Mouse (Mus musculus): ENCODE measurements at regions not wholly inside any gene's neighbourhood (a gene's known extent, or its start where the extent isn't known, plus 50 kb on each side); places are given as distances from the start of the nearest gene placed in this dataset.
"Not testable (repeated sequence)": the region's sequence is repeated elsewhere in the genome, so short reads cannot be mapped to it uniquely, and the experiment has no call there.

- H3K27me3 ChIP-seq (replicated peaks; ENCODE audit: control insufficient read depth, insufficient read depth, low read length); H3K9me3 ChIP-seq (ENCODE audit: control insufficient read depth, low read length); ATAC-seq (ENCODE audit: low read depth); H3K36me3 ChIP-seq (ENCODE audit: control insufficient read depth, insufficient read depth, low read length); DNase-seq (ENCODE audit: low spot score); H3K9ac ChIP-seq (ENCODE audit: low read depth, low read length); H3K4me2 ChIP-seq (ENCODE audit: low read depth, low read length); H3K27ac ChIP-seq (replicated peaks; ENCODE audit: low read depth, low read length); H3K4me1 ChIP-seq (ENCODE audit: control insufficient read depth, insufficient read depth, low read length); H3K4me3 ChIP-seq (ENCODE audit: low read depth, low read length): not testable (repeated sequence)
- 95% methylated on average over 33 of the region's 37 CpGs for WGBS
These were observed 180.0 kb upstream of the 1700008P02Rik start for GRCm38 (mm10) chr3:6800092-6800716.

GRCm38 (mm10) chr3:6768506-6768905 lies 148.3 kb upstream of the 1700008P02Rik start:
- Histone ChIP-seq H3K9ac (ENCODE audit: low read depth, low read length) (no peak overlapping the region), H3K9me3 (ENCODE audit: control insufficient read depth, low read length) (no peaks in the 10 kb centered on the region), H3K4me3 (ENCODE audit: low read depth, low read length) (no peak overlapping the region), H3K4me2 (ENCODE audit: low read depth, low read length) (no peak overlapping the region), H3K27ac (replicated peaks; ENCODE audit: low read depth, low read length) (no peak overlapping the region), H3K36me3 (ENCODE audit: control insufficient read depth, insufficient read depth, low read length) (no peaks in the 10 kb centered on the region), H3K4me1 (ENCODE audit: control insufficient read depth, insufficient read depth, low read length) (no peaks in the 10 kb centered on the region), H3K27me3 (replicated peaks; ENCODE audit: control insufficient read depth, insufficient read depth, low read length) (no peaks in the 10 kb centered on the region)
- ATAC-seq (ENCODE audit: low read depth) (no peak), DNase-seq (ENCODE audit: low spot score) (no peak)
- WGBS, result 80% methylated on average over 2 of the region's 2 CpGs

GRCm38 (mm10) chr3:6768085-6768484 lies 147.8 kb upstream of the 1700008P02Rik start:
- H3K4me2 ChIP-seq (ENCODE audit: low read depth, low read length); H3K27ac ChIP-seq (replicated peaks; ENCODE audit: low read depth, low read length); H3K9me3 ChIP-seq (ENCODE audit: control insufficient read depth, low read length); H3K27me3 ChIP-seq (replicated peaks; ENCODE audit: control insufficient read depth, insufficient read depth, low read length); H3K4me1 ChIP-seq (ENCODE audit: control insufficient read depth, insufficient read depth, low read length); ATAC-seq (ENCODE audit: low read depth); H3K4me3 ChIP-seq (ENCODE audit: low read depth, low read length); H3K9ac ChIP-seq (ENCODE audit: low read depth, low read length); H3K36me3 ChIP-seq (ENCODE audit: control insufficient read depth, insufficient read depth, low read length); DNase-seq (ENCODE audit: low spot score): not testable (repeated sequence)

- Histone ChIP-seq H3K36me3 (ENCODE audit: control insufficient read depth, insufficient read depth, low read length) (no peaks in the 10 kb centered on the region), H3K9me3 (ENCODE audit: control insufficient read depth, low read length) (no peaks in the 10 kb centered on the region), H3K4me3 (ENCODE audit: low read depth, low read length) (no peak overlapping the region), H3K4me1 (ENCODE audit: control insufficient read depth, insufficient read depth, low read length) (no peaks in the 10 kb centered on the region), H3K27me3 (replicated peaks; ENCODE audit: control insufficient read depth, insufficient read depth, low read length) (no peaks in the 10 kb centered on the region), H3K4me2 (ENCODE audit: low read depth, low read length) (no peak overlapping the region), H3K9ac (ENCODE audit: low read depth, low read length) (no peak overlapping the region), H3K27ac (replicated peaks; ENCODE audit: low read depth, low read length) (no peak overlapping the region)
- DNase-seq (ENCODE audit: low spot score) (no peak), ATAC-seq (ENCODE audit: low read depth) (no peak)
- WGBS, result 61% methylated on average over 1 of the region's 1 CpGs
These were observed 138.9 kb upstream of the 1700008P02Rik start for GRCm38 (mm10) chr3:6759172-6759571.

GRCm38 (mm10) chr3:6757562-6757961 lies 137.3 kb upstream of the 1700008P02Rik start:
- DNase-seq (ENCODE audit: low spot score), result no peak
- H3K27me3 ChIP-seq (replicated peaks; ENCODE audit: control insufficient read depth, insufficient read depth, low read length), result no peaks in the 10 kb centered on the region
- no peaks in the 10 kb centered on the region for H3K4me1 ChIP-seq (ENCODE audit: control insufficient read depth, insufficient read depth, low read length)
- no peak overlapping the region for H3K27ac ChIP-seq (replicated peaks; ENCODE audit: low read depth, low read length)
- H3K9ac ChIP-seq (ENCODE audit: low read depth, low read length), result no peak overlapping the region
- H3K9me3 ChIP-seq (ENCODE audit: control insufficient read depth, low read length), result no peaks in the 10 kb centered on the region
- ATAC-seq (ENCODE audit: low read depth), result no peak
- no peaks in the 10 kb centered on the region for H3K36me3 ChIP-seq (ENCODE audit: control insufficient read depth, insufficient read depth, low read length)
- H3K4me2 ChIP-seq (ENCODE audit: low read depth, low read length), result no peak overlapping the region
- no peak overlapping the region for H3K4me3 ChIP-seq (ENCODE audit: low read depth, low read length)

- H3K36me3 ChIP-seq (ENCODE audit: control insufficient read depth, insufficient read depth, low read length); H3K4me2 ChIP-seq (ENCODE audit: low read depth, low read length); H3K27ac ChIP-seq (replicated peaks; ENCODE audit: low read depth, low read length); DNase-seq (ENCODE audit: low spot score); H3K9ac ChIP-seq (ENCODE audit: low read depth, low read length); H3K9me3 ChIP-seq (ENCODE audit: control insufficient read depth, low read length); H3K27me3 ChIP-seq (replicated peaks; ENCODE audit: control insufficient read depth, insufficient read depth, low read length); H3K4me3 ChIP-seq (ENCODE audit: low read depth, low read length); H3K4me1 ChIP-seq (ENCODE audit: control insufficient read depth, insufficient read depth, low read length); ATAC-seq (ENCODE audit: low read depth): not testable (repeated sequence)
- 81% methylated on average over 6 of the region's 6 CpGs for WGBS
These were observed 130.5 kb upstream of the 1700008P02Rik start for GRCm38 (mm10) chr3:6750746-6751145.

- ATAC-seq (ENCODE audit: low read depth) (no peak), DNase-seq (ENCODE audit: low spot score) (no peak)
- Histone ChIP-seq H3K27me3 (replicated peaks; ENCODE audit: control insufficient read depth, insufficient read depth, low read length) (no peaks in the 10 kb centered on the region), H3K9me3 (ENCODE audit: control insufficient read depth, low read length) (no peaks in the 10 kb centered on the region), H3K27ac (replicated peaks; ENCODE audit: low read depth, low read length) (no peak overlapping the region), H3K9ac (ENCODE audit: low read depth, low read length) (no peak overlapping the region), H3K4me2 (ENCODE audit: low read depth, low read length) (no peak overlapping the region), H3K4me3 (ENCODE audit: low read depth, low read length) (no peak overlapping the region), H3K4me1 (ENCODE audit: control insufficient read depth, insufficient read depth, low read length) (no peaks in the 10 kb centered on the region; the same call in 1 of the 2 replicates), H3K36me3 (ENCODE audit: control insufficient read depth, insufficient read depth, low read length) (no peaks in the 10 kb centered on the region)
- 55% methylated on average over 5 of the region's 5 CpGs for WGBS
These were observed 111.4 kb upstream of the 1700008P02Rik start for GRCm38 (mm10) chr3:6731372-6732297.

GRCm38 (mm10) chr3:6730066-6730465 lies 109.8 kb upstream of the 1700008P02Rik start:
- peak; percentile 71 for DNase-seq (ENCODE audit: low spot score)
- H3K27me3 ChIP-seq (replicated peaks; ENCODE audit: control insufficient read depth, insufficient read depth, low read length), result no peaks in the 10 kb centered on the region
- H3K9me3 ChIP-seq (ENCODE audit: control insufficient read depth, low read length), result no peaks in the 10 kb centered on the region
- H3K4me2 ChIP-seq (ENCODE audit: low read depth, low read length), result no peak overlapping the region
- no peak overlapping the region for H3K9ac ChIP-seq (ENCODE audit: low read depth, low read length)
- H3K36me3 ChIP-seq (ENCODE audit: control insufficient read depth, insufficient read depth, low read length), result no peaks in the 10 kb centered on the region
- no peaks in the 10 kb centered on the region; the same call in 1 of the 2 replicates for H3K4me1 ChIP-seq (ENCODE audit: control insufficient read depth, insufficient read depth, low read length)
- no peak overlapping the region for H3K27ac ChIP-seq (replicated peaks; ENCODE audit: low read depth, low read length)
- H3K4me3 ChIP-seq (ENCODE audit: low read depth, low read length), result no peak overlapping the region
- ATAC-seq (ENCODE audit: low read depth), result no peak

- H3K9me3 ChIP-seq (ENCODE audit: control insufficient read depth, low read length), result no peaks in the 10 kb centered on the region
- WGBS, result 54% methylated on average over 2 of the region's 2 CpGs
- no peaks in the 10 kb centered on the region for H3K4me1 ChIP-seq (ENCODE audit: control insufficient read depth, insufficient read depth, low read length)
- H3K27me3 ChIP-seq (replicated peaks; ENCODE audit: control insufficient read depth, insufficient read depth, low read length), result no peaks in the 10 kb centered on the region
- H3K36me3 ChIP-seq (ENCODE audit: control insufficient read depth, insufficient read depth, low read length), result no peaks in the 10 kb centered on the region
- no peak overlapping the region for H3K4me3 ChIP-seq (ENCODE audit: low read depth, low read length)
- DNase-seq (ENCODE audit: low spot score) (no peak), ATAC-seq (ENCODE audit: low read depth) (no peak)
- no peak overlapping the region for H3K9ac ChIP-seq (ENCODE audit: low read depth, low read length)
- H3K27ac ChIP-seq (replicated peaks; ENCODE audit: low read depth, low read length), result no peak overlapping the region
- no peak overlapping the region for H3K4me2 ChIP-seq (ENCODE audit: low read depth, low read length)
These were observed 63.4 kb upstream of the 1700008P02Rik start for GRCm38 (mm10) chr3:6683679-6684078.

Measured in embryonic facial prominence, embryonic 14.5 days (tissue).